Mouse (Mus musculus) thymus, adult 2 months (tissue): ENCODE measurements around the gene Rtf2.

Experiments
- CTCF ChIP-seq: fragments of 200-500 bp; IDR thresholded peaks from 2 replicates; pipeline ENCODE4 v1.5.1; 2012; ENCODE audit warnings: mild to moderate bottlenecking, control low read depth, low read length, moderate library complexity, borderline replicate concordance; ENCODE audit not compliant: control insufficient read depth, poor library complexity, insufficient read depth; ENCODE audit errors: extremely low read depth
- POLR2A ChIP-seq: fragments of 200-500 bp; IDR thresholded peaks from 2 replicates; pipeline ENCODE4 v1.6.1; 2012; ENCODE audit warnings: mild to moderate bottlenecking, low read length, control low read depth, moderate library complexity; ENCODE audit not compliant: control insufficient read depth, poor library complexity, insufficient read depth; ENCODE audit errors: extremely low read depth

GRCm38 (mm10) chr2:172452458-172452857, 12.1 kb downstream of the Rtf2 start:
- TF ChIP-seq CTCF (no peak), POLR2A (no peak)
